ENCODE assay signal across 10 mouse cellular contexts in genomic region chr4:135451360-135452015, GRCm38 (mm10). TPM values are rescaled to one million over a fixed set of nuclear protein-coding genes. Genes with fewer than 3 reads are reported as not detected.
DNase-seq lines count a peak whose midpoint lies in the region; ATAC-seq and TF ChIP-seq lines count a peak whose summit lies in the region.
"Had no signal": no experiment of that assay in that cellular context is flagged by ENCODE, and none has a peak within 500 bp of the region (broad histone marks: within the 10 kb centered on the region; RNA-seq: fewer than 3 reads in every experiment).

No protein-coding gene starts in this region.

- H3K9me3 ChIP-seq in kidney, postnatal 0 days (replicated peaks; ENCODE audit: low read length): no peaks in the 10 kb centered on the region
- H3K9me3 ChIP-seq in intestine, embryonic 16.5 days (ENCODE audit: control insufficient read depth, low read length): no peaks in the 10 kb centered on the region
- H3K9me3 ChIP-seq in midbrain, postnatal 0 days (ENCODE audit: low read length): no peaks in the 10 kb centered on the region

- 0 out of 2 replicates have a peak, but pooled peaks cover 3% of the 10 kb centered on the region for H3K36me3 ChIP-seq in kidney, postnatal 0 days (ENCODE audit: insufficient read depth, low read length)
- H3K36me3 ChIP-seq in intestine, embryonic 16.5 days (ENCODE audit: control insufficient read depth, insufficient read depth, low read length): no peaks in the 10 kb centered on the region
- peaks cover 6% of the 10 kb centered on the region; the same call in 1 of the 2 replicates for H3K36me3 ChIP-seq in midbrain, postnatal 0 days (ENCODE audit: insufficient read depth, low read length)

- H3K27me3 ChIP-seq in kidney, postnatal 0 days (ENCODE audit: insufficient read depth, low read length): no peaks in the 10 kb centered on the region
- H3K27me3 ChIP-seq in intestine, embryonic 16.5 days (replicated peaks; ENCODE audit: control insufficient read depth, insufficient read depth, low read length): no peaks in the 10 kb centered on the region
- H3K27me3 ChIP-seq in midbrain, postnatal 0 days (ENCODE audit: insufficient read depth, low read length): no peaks in the 10 kb centered on the region

- 34% methylated on average over 18 of the region's 18 CpGs for WGBS in kidney, postnatal 0 days
- 40% methylated on average over 18 of the region's 18 CpGs for WGBS in intestine, embryonic 16.5 days
- WGBS in midbrain, postnatal 0 days: 40% methylated on average over 18 of the region's 18 CpGs

- peak; percentile 19 for DNase-seq in embryo, embryonic 10.5 days (ENCODE audit: low spot score)
- DNase-seq in embryo, embryonic 10 days (ENCODE audit: low spot score): no peak
- peak; percentile 44 for DNase-seq in kidney, postnatal 0 days (ENCODE audit: low spot score)
- DNase-seq in kidney, adult 11 months: no peak
- DNase-seq in midbrain, postnatal 0 days (ENCODE audit: low spot score): no peak
- DNase-seq in urinary bladder, postnatal 10 days (ENCODE audit: low spot score): no peak
- DNase-seq in thymus, postnatal 10 days (ENCODE audit: low spot score in 2 of 2): no peak

- no peak for ATAC-seq in kidney, postnatal 0 days (replicated peaks; ENCODE audit: low FRiP score, low read depth)
- no peak for ATAC-seq in intestine, embryonic 16.5 days
- ATAC-seq in midbrain, postnatal 0 days (ENCODE audit: low FRiP score): no peak

- H3K4me3 ChIP-seq in kidney, postnatal 0 days (replicated peaks; ENCODE audit: low read depth, low read length): no peak overlapping the region
- no peak overlapping the region for H3K4me3 ChIP-seq in intestine, embryonic 16.5 days (ENCODE audit: low read length)
- no peak overlapping the region for H3K4me3 ChIP-seq in midbrain, postnatal 0 days (ENCODE audit: low read depth, low read length)

- peak overlapping the region; percentile 48; the same call in 1 of the 2 replicates for H3K27ac ChIP-seq in kidney, postnatal 0 days
- peak overlapping the region; percentile 83 for H3K27ac ChIP-seq in intestine, embryonic 16.5 days (ENCODE audit: low read length)
- no peak overlapping the region for H3K27ac ChIP-seq in midbrain, postnatal 0 days (ENCODE audit: low read depth, low read length)

- H3K9ac ChIP-seq in kidney, postnatal 0 days (ENCODE audit: low read depth, low read length): no peak overlapping the region
- peak overlapping the region; percentile 37; the same call in 1 of the 2 replicates for H3K9ac ChIP-seq in intestine, embryonic 16.5 days (ENCODE audit: low read depth, low read length)
- H3K9ac ChIP-seq in midbrain, postnatal 0 days (replicated peaks; ENCODE audit: low read length, poor library complexity, severe bottlenecking): 0 out of 2 replicates have a peak overlapping the region, but pooled peaks have one; percentile 19

- peaks cover 16% of the 10 kb centered on the region; the same call in 1 of the 2 replicates for H3K4me1 ChIP-seq in kidney, postnatal 0 days (replicated peaks; ENCODE audit: insufficient read depth, low read length)
- H3K4me1 ChIP-seq in intestine, embryonic 16.5 days (ENCODE audit: control insufficient read depth, insufficient read depth, low read length): peaks cover 25% of the 10 kb centered on the region
- no peaks in the 10 kb centered on the region for H3K4me1 ChIP-seq in midbrain, postnatal 0 days (ENCODE audit: insufficient read depth, low read length)

- H3K4me2 ChIP-seq in kidney, postnatal 0 days (ENCODE audit: low read length): peak overlapping the region; percentile 25
- peak overlapping the region; percentile 35 for H3K4me2 ChIP-seq in intestine, embryonic 16.5 days (ENCODE audit: low read depth, low read length)
- H3K4me2 ChIP-seq in midbrain, postnatal 0 days (ENCODE audit: low read depth, low read length, poor library complexity, severe bottlenecking): no peak overlapping the region; the same call in 1 of the 2 replicates

- no peak for TF ChIP-seq CTCF in kidney, postnatal 0 days (IDR thresholded peaks at IDR 0.05; ENCODE audit: low read depth)
- TF ChIP-seq CTCF in midbrain, postnatal 0 days (IDR thresholded peaks at IDR 0.05): no peak

RNA-seq across cellular contexts. Expression of gene Rcan3, which starts 17.8 kb away (rescaled TPM):
- 16.2 and 17.8 TPM in 2 replicates for polyA plus RNA-seq in kidney, postnatal 0 days (2015; fragmentation: Nextera tagmentation; extraction: Ambion mirVana)
- 14.1 and 14.5 TPM in 2 replicates for polyA plus RNA-seq in intestine, embryonic 16.5 days (2015; fragmentation: Nextera tagmentation; extraction: Ambion mirVana)
- total RNA-seq in midbrain, postnatal 0 days (2014; rRNA removed): 89.6 and 113 TPM in 2 replicates
- polyA plus RNA-seq in midbrain, postnatal 0 days (2015; fragmentation: Nextera tagmentation; extraction: Ambion mirVana): 61.6 and 67.7 TPM in 2 replicates

RNA-seq across cellular contexts. Expression of gene Stpg1, which starts 43.1 kb away (rescaled TPM):
- 0.42 and 0.52 TPM in 2 replicates for polyA plus RNA-seq in kidney, postnatal 0 days (2015; fragmentation: Nextera tagmentation; extraction: Ambion mirVana)
- polyA plus RNA-seq in intestine, embryonic 16.5 days (2015; fragmentation: Nextera tagmentation; extraction: Ambion mirVana): 0.27 and 0.29 TPM in 2 replicates
- 0.55 TPM in 1 of 2 replicates, not detected in the other for total RNA-seq in midbrain, postnatal 0 days (2014; rRNA removed)
- polyA plus RNA-seq in midbrain, postnatal 0 days (2015; fragmentation: Nextera tagmentation; extraction: Ambion mirVana): 0.28 and 0.40 TPM in 2 replicates
- total RNA-seq: gastrocnemius, postnatal 4 days; monocyte, adult 5-6 weeks had no signal

RNA-seq across cellular contexts. Expression of gene Nipal3, which starts 43.4 kb away (rescaled TPM):
- polyA plus RNA-seq in kidney, postnatal 0 days (2015; fragmentation: Nextera tagmentation; extraction: Ambion mirVana): 6.3 and 6.8 TPM in 2 replicates
- 5.2 and 5.6 TPM in 2 replicates for polyA plus RNA-seq in intestine, embryonic 16.5 days (2015; fragmentation: Nextera tagmentation; extraction: Ambion mirVana)
- total RNA-seq in midbrain, postnatal 0 days (2014; rRNA removed): 89.3 and 132 TPM in 2 replicates
- polyA plus RNA-seq in midbrain, postnatal 0 days (2015; fragmentation: Nextera tagmentation; extraction: Ambion mirVana): 6.5 and 10.9 TPM in 2 replicates

RNA-seq across cellular contexts. Expression of gene Ncmap, which starts 53.5 kb away (rescaled TPM):
- 2.0 and 2.6 TPM in 2 replicates for polyA plus RNA-seq in kidney, postnatal 0 days (2015; fragmentation: Nextera tagmentation; extraction: Ambion mirVana)
- 6.1 and 7.3 TPM in 2 replicates for polyA plus RNA-seq in intestine, embryonic 16.5 days (2015; fragmentation: Nextera tagmentation; extraction: Ambion mirVana)
- total RNA-seq in midbrain, postnatal 0 days (2014; rRNA removed): 0.71 and 1.3 TPM in 2 replicates
- polyA plus RNA-seq in midbrain, postnatal 0 days (2015; fragmentation: Nextera tagmentation; extraction: Ambion mirVana): 0.98 and 1.5 TPM in 2 replicates
- total RNA-seq: monocyte, adult 5-6 weeks had no signal

Comparison
In these comparisons a context has a peak if more than half of its experiments do, and no peak if none do; other contexts are left out.
1. DNase-seq: peak in embryo, embryonic 10.5 days (single experiment) and kidney, postnatal 0 days (single experiment); none in embryo, embryonic 10 days (single experiment), kidney, adult 11 months (single experiment), midbrain, postnatal 0 days (single experiment), urinary bladder, postnatal 10 days (single experiment) and thymus, postnatal 10 days (0 of 2).